Mouse (Mus musculus): Measurements from ENCODE around the gene Sec1. TPM values are rescaled to one million over a fixed set of nuclear protein-coding genes. Genes with fewer than 3 reads are reported as not detected.

Gene Sec1
- polyA plus RNA-seq, 1 experiment = 0.41 TPM

DNA sequence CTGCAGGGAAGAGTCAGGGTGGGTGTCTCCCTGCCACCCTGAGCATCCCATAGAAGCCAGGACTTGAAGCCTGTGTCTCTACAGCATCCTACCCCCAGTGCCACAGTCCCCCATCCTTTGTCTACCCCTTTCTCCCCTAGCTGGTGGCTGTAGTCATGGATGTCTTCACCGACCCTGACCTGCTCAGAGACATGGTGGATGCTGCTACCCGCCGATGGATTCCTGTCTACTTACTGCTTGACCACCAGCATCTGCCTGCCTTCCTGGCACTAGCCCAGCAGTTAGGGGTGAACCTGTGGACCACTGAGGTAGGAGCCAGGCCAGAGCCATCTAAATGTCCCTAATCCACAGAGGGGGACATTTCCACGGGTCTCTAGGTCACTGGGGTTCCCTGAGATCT, 29.1 kb upstream of the Sec1 start:
- H3K36me3 ChIP-seq (ENCODE audit: control insufficient read depth, insufficient read depth) = no peaks in the 10 kb centered on the region
- no peak overlapping the region for H3ac ChIP-seq (ENCODE audit: control insufficient read depth, insufficient read length)
- H3K4me2 ChIP-seq (ENCODE audit: low read depth) = no peak overlapping the region
- no peak for TF ChIP-seq MYOD1 (IDR thresholded peaks at IDR 0.05; ENCODE audit: control insufficient read depth in 1 of 3, insufficient read length in 2 of 3, low read depth in 2 of 3)
- TF ChIP-seq USF1 (IDR thresholded peaks at IDR 0.05; ENCODE audit: low read depth) = no peak
- TF ChIP-seq POLR2A (IDR thresholded peaks at IDR 0.05; ENCODE audit: insufficient read length, low read depth) = no peak
- no peak for TF ChIP-seq CEBPB (IDR thresholded peaks at IDR 0.05; ENCODE audit: insufficient read depth, poor library complexity, severe bottlenecking)
- no peak for TF ChIP-seq TCF12 (IDR thresholded peaks at IDR 0.05; ENCODE audit: insufficient read depth, poor library complexity, severe bottlenecking)
- TF ChIP-seq TCF3 (IDR thresholded peaks at IDR 0.05; ENCODE audit: insufficient read length, low read depth) = no peak
- TF ChIP-seq MAX (IDR thresholded peaks at IDR 0.05; ENCODE audit: low read depth) = no peak
- TF ChIP-seq POLR2AphosphoS2 (IDR thresholded peaks at IDR 0.05; ENCODE audit: insufficient read length, low read depth) = no peak
- TF ChIP-seq E2F4 (IDR thresholded peaks at IDR 0.05; ENCODE audit: insufficient read depth) = no peak
- H3K79me2 ChIP-seq (ENCODE audit: control insufficient read depth, insufficient read depth) = peaks cover 12% of the 10 kb centered on the region
- no peaks in the 10 kb centered on the region for H3K27me3 ChIP-seq (ENCODE audit: control insufficient read depth, insufficient read depth, insufficient read length)
- no peak overlapping the region for H3K4me3 ChIP-seq

DNA sequence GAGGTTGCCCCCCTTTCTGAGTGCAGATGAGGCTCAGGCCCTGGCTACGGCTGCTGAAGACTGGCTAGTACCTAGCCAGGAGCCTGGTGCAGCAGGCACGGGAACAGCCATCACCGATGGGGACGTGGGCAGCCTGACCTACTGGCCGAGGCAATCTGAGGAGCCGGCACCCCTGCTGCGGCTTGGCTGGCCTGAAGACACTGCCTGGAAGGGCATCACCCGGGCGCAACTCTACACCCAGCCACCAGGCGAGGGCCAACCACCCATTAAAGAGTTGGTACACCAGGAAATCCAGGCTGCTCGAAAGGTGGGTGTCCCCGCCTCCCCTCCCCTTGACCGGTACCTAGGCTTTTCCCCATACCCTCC, 28.1 kb upstream of the Sec1 start:
- Histone ChIP-seq H3K4me3 (no peak overlapping the region), H3ac (ENCODE audit: control insufficient read depth, insufficient read length) (no peak overlapping the region), H3K27me3 (ENCODE audit: control insufficient read depth, insufficient read depth, insufficient read length) (no peaks in the 10 kb centered on the region), H3K79me2 (ENCODE audit: control insufficient read depth, insufficient read depth) (peaks cover 17% of the 10 kb centered on the region), H3K36me3 (ENCODE audit: control insufficient read depth, insufficient read depth) (no peaks in the 10 kb centered on the region), H3K4me2 (ENCODE audit: low read depth) (no peak overlapping the region)
- TF ChIP-seq REST (IDR thresholded peaks at IDR 0.05; ENCODE audit: insufficient read depth, insufficient read length) (no peak), POLR2AphosphoS2 (IDR thresholded peaks at IDR 0.05; ENCODE audit: insufficient read length, low read depth) (peak; percentile 23)

DNA sequence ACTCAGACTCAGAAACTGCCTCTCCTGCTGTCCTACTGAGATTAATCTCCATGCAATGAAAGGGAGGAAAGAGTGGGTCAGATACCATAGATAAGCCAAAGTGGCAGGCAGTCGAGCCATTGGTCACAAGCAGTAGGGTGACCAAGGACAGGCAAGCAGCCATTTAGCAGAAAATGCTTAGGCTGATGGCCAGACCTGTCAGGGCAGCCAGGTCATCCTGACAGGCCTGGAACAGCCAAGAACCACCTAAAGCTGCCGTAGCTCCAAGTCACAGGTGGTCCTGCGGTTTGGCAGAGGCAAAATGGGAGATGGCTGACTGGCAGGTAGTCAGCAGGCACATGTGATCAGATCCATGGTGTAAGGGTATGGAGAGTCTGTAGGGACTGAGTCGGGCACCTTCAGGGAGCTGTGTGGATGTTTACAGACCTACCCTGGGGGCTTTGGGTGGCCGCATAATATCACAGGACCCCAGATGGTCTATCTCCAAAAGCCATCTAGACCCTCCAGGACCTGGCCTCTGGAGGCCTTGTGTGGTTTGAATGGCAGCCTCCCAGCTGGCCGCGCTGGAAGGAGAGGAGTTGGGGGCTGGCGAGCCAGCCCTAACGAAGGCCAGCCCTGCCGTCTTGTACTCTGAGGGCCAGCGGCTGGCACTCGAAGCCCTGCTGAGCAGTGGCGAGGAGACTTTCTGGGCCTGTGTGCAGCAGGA, 27.6 kb upstream of the Sec1 start:
- H3K36me3 ChIP-seq (ENCODE audit: control insufficient read depth, insufficient read depth) = no peaks in the 10 kb centered on the region
- TF ChIP-seq E2F4 (IDR thresholded peaks at IDR 0.05; ENCODE audit: insufficient read depth) (no peak), TCF12 (IDR thresholded peaks at IDR 0.05; ENCODE audit: insufficient read depth, poor library complexity, severe bottlenecking) (no peak), CEBPB (IDR thresholded peaks at IDR 0.05; ENCODE audit: insufficient read depth, poor library complexity, severe bottlenecking) (no peak), POLR2AphosphoS2 (IDR thresholded peaks at IDR 0.05; ENCODE audit: insufficient read length, low read depth) (peak; percentile 74), POLR2A (IDR thresholded peaks at IDR 0.05; ENCODE audit: insufficient read length, low read depth) (peak; percentile 33)

DNA sequence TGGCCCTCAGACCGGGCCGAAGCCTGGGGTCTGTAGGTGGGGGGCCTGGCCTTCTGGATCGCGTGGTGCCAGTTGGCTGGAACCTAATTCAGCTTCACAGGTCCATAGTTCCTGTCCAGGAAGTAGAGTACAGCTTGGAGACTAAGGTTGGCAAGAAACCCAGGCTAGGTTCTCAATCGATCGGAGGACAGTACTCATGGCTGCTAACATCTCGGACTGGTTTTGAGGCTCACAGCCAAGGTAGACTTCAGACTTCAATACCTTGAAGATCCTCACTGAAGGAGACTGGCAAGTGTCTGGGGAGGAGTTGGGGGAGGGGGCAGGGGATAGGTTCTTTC, 27.0 kb upstream of the Sec1 start:
- TF ChIP-seq POLR2AphosphoS2 (IDR thresholded peaks at IDR 0.05; ENCODE audit: insufficient read length, low read depth) = no peak
- TF ChIP-seq POLR2A (IDR thresholded peaks at IDR 0.05; ENCODE audit: insufficient read length, low read depth) = no peak
- TF ChIP-seq REST (IDR thresholded peaks at IDR 0.05; ENCODE audit: insufficient read depth, insufficient read length) = no peak
- no peak for TF ChIP-seq SRF (IDR thresholded peaks at IDR 0.05; ENCODE audit: control insufficient read depth, insufficient read length, low read depth)
- no peak for TF ChIP-seq CEBPB (IDR thresholded peaks at IDR 0.05; ENCODE audit: insufficient read depth, poor library complexity, severe bottlenecking)
- no peak for TF ChIP-seq E2F4 (IDR thresholded peaks at IDR 0.05; ENCODE audit: insufficient read depth)
- H3K4me3 ChIP-seq = no peak overlapping the region
- H3K79me2 ChIP-seq (ENCODE audit: control insufficient read depth, insufficient read depth) = peaks cover 28% of the 10 kb centered on the region
- no peaks in the 10 kb centered on the region for H3K36me3 ChIP-seq (ENCODE audit: control insufficient read depth, insufficient read depth)
- no peak overlapping the region for H3K4me2 ChIP-seq (ENCODE audit: low read depth)
- H3K27me3 ChIP-seq (ENCODE audit: control insufficient read depth, insufficient read depth, insufficient read length) = no peaks in the 10 kb centered on the region
- H3ac ChIP-seq (ENCODE audit: control insufficient read depth, insufficient read length) = no peak overlapping the region

More for the DNA sequence above, 27.6 kb upstream of the Sec1 start:
- H3K79me2 ChIP-seq (ENCODE audit: control insufficient read depth, insufficient read depth) = peaks cover 22% of the 10 kb centered on the region
- no peak overlapping the region for H3ac ChIP-seq (ENCODE audit: control insufficient read depth, insufficient read length)
- H3K4me3 ChIP-seq = no peak overlapping the region
- H3K27me3 ChIP-seq (ENCODE audit: control insufficient read depth, insufficient read depth, insufficient read length) = no peaks in the 10 kb centered on the region
- H3K4me2 ChIP-seq (ENCODE audit: low read depth) = no peak overlapping the region

DNA sequence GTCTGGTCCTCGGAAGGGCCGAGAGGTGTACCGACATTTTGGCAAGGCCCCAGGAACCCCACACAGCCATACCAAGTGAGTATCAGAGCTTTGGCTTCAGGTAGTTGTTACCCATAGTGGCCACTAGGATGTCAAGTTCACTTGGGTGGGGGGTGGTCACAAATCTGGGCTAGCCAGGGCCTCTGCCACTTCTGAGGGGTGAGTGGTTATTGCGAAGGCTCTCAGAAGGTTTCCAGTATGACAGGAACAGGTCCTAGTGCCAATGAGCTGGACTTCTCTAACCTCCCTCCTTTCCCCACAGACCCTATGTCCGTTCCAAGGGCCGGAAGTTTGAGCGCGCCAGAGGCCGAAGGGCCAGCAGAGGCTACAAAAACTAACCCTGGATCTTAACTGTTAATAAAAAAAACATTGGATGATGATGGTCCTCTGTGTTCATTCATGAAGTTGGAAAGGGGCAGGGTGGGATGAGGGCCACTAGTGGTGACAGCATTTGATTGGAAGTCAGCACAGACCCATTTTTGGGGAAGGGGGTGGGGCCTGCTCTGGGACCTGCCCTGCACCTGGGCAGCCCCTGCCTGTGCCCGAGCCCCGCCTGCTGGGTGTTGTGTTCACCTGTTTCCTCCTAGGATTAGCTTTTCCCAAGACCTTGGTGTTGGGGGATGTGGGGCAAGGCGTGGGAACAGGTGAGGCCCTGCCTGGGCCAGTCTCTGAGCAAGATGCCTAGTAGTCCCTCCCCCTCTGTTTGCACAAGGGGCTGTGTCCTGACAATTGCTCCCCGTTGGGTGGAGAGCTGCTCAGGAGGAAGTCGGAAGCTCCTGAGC, 26.4 kb upstream of the Sec1 start, which contains the start of gene Fam83e:
Gene Fam83e (plus strand): TSS at position 800 of the 821 bp plus-strand sequence.
- peak within 1 kb of the TSS; percentile 96 for H3K4me3 ChIP-seq
- TF ChIP-seq MYOG (IDR thresholded peaks at IDR 0.05; ENCODE audit: control insufficient read depth in 1 of 3, insufficient read depth in 1 of 3, insufficient read length in 2 of 3, low read depth in 2 of 3) (no peak), POLR2A (IDR thresholded peaks at IDR 0.05; ENCODE audit: insufficient read length, low read depth) (no peak), TCF12 (IDR thresholded peaks at IDR 0.05; ENCODE audit: insufficient read depth, poor library complexity, severe bottlenecking) (no peak), REST (IDR thresholded peaks at IDR 0.05; ENCODE audit: insufficient read depth, insufficient read length) (no peak), USF1 (IDR thresholded peaks at IDR 0.05; ENCODE audit: low read depth) (no peak), SRF (IDR thresholded peaks at IDR 0.05; ENCODE audit: control insufficient read depth, insufficient read length, low read depth) (no peak), POLR2AphosphoS2 (IDR thresholded peaks at IDR 0.05; ENCODE audit: insufficient read length, low read depth) (peak; percentile 25)
- no peaks in the 10 kb centered on the region for H3K27me3 ChIP-seq (ENCODE audit: control insufficient read depth, insufficient read depth, insufficient read length)
- no peak within 1 kb of the TSS for H3ac ChIP-seq (ENCODE audit: control insufficient read depth, insufficient read length)
- no peak within 1 kb of the TSS for H3K4me2 ChIP-seq (ENCODE audit: low read depth)
- no peaks in the 10 kb centered on the region for H3K36me3 ChIP-seq (ENCODE audit: control insufficient read depth, insufficient read depth)
- peaks cover 34% of the 10 kb centered on the region for H3K79me2 ChIP-seq (ENCODE audit: control insufficient read depth, insufficient read depth)

Measured in myocyte (in vitro differentiated cells).